Mouse (Mus musculus): Measurements from ENCODE around the gene Ndufa10. TPM values are rescaled to one million over a fixed set of nuclear protein-coding genes. Genes with fewer than 3 reads are reported as not detected.

The Ndufa10 gene
- polyA plus RNA-seq, 1 experiment from 2014 or later = 684 TPM

DNA sequence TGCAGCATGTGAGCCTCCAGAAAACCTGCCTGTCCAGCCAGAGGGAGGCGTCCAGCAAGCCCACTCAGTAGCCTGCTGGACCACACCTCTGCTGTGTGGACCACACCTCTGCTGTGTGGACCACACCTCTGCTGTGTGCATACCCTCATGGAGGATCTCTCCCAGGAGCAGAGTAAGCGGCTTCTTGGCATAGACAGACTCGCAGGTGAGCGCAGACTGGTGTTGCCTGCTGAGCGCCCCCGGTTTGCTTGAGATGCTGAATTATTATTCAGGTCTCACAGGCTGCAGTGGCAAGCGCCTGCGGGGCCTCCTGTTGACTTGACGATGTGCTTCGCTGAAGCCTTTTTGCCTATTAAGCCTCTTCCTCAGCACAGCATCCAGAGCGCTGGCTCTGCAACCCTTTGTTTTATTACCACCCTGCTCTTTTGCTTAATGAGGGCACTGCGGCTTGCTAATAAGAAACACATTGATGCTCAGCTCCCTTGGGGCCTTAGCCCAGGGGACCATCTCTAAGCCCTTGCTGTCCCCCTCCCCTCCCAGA is 76.1 kb downstream of the Ndufa10 start:
- no peaks in the 10 kb centered on the region for H3K9me3 ChIP-seq (replicated peaks; ENCODE audit: control insufficient read depth, low read length)
- no peak overlapping the region for H3K4me3 ChIP-seq (ENCODE audit: low read length)
- H3K4me2 ChIP-seq (ENCODE audit: low read depth, low read length) = no peak overlapping the region
- H3K27me3 ChIP-seq (ENCODE audit: control insufficient read depth, insufficient read depth, low read length) = no peaks in the 10 kb centered on the region
- ATAC-seq (replicated peaks; ENCODE audit: extremely low read depth, insufficient read depth, low FRiP score) = no peak
- WGBS = 51% methylated on average over 12 of the region's 12 CpGs
- peaks cover 4% of the 10 kb centered on the region; the same call in 1 of the 2 replicates for H3K4me1 ChIP-seq (ENCODE audit: control insufficient read depth, insufficient read depth, low read length)
- H3K9ac ChIP-seq (ENCODE audit: low read length) = no peak overlapping the region
- H3K27ac ChIP-seq (ENCODE audit: low read length) = no peak overlapping the region
- no peaks in the 10 kb centered on the region for H3K36me3 ChIP-seq (ENCODE audit: control insufficient read depth, insufficient read depth)

DNA sequence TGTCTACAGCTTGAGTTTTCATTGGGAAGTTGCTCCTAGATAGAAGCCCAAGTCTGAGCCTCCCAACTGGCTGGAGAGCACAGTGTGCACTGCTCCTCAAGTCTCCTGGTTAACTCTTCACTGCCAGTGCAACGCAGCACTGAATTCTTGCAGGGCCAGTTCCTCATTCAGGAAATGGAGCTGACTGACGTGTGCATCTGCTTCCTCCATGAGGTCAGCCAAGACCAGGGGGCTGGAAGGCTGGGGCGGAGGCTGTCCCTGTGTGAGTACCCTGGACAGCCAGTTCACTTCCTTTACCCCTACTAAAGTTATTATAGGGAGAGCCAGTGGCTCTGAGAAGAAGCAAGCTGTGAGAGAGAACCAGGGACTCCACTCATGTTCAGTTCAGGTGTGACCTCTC is 79.4 kb downstream of the Ndufa10 start:
- H3K4me3 ChIP-seq (ENCODE audit: low read length) = no peak overlapping the region
- H3K4me2 ChIP-seq (ENCODE audit: low read depth, low read length) = no peak overlapping the region
- H3K9me3 ChIP-seq (replicated peaks; ENCODE audit: control insufficient read depth, low read length) = no peaks in the 10 kb centered on the region
- H3K9ac ChIP-seq (ENCODE audit: low read length) = no peak overlapping the region
- H3K4me1 ChIP-seq (ENCODE audit: control insufficient read depth, insufficient read depth, low read length) = peaks cover 7% of the 10 kb centered on the region; the same call in 1 of the 2 replicates
- no peak overlapping the region for H3K27ac ChIP-seq (ENCODE audit: low read length)
- WGBS = 51% methylated on average over 3 of the region's 3 CpGs
- no peaks in the 10 kb centered on the region for H3K27me3 ChIP-seq (ENCODE audit: control insufficient read depth, insufficient read depth, low read length)
- no peaks in the 10 kb centered on the region for H3K36me3 ChIP-seq (ENCODE audit: control insufficient read depth, insufficient read depth)
- ATAC-seq (replicated peaks; ENCODE audit: extremely low read depth, insufficient read depth, low FRiP score) = no peak

DNA sequence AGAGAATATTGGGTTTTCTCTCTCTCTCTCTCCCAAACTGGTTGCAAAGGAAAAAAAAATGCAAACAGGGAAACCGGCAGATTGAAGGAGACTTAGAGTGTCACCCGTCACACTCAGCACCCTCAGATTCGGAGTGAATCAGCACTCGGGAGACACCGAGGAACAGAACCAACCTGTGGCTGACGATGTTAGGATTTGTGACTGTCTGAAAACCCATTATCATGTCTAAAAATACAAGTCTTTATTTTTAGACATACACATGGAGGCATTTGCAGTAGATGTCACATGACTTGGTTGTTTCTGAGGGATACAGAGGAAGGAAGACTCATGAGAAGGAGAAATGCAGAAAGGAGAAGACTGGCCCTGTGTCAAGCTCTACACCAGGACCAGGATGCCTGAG is 80.5 kb downstream of the Ndufa10 start:
- H3K4me2 ChIP-seq (ENCODE audit: low read depth, low read length) = no peak overlapping the region
- H3K4me3 ChIP-seq (ENCODE audit: low read length) = no peak overlapping the region
- no peaks in the 10 kb centered on the region for H3K36me3 ChIP-seq (ENCODE audit: control insufficient read depth, insufficient read depth)
- WGBS = 41% methylated on average over 6 of the region's 6 CpGs
- H3K4me1 ChIP-seq (ENCODE audit: control insufficient read depth, insufficient read depth, low read length) = peaks cover 4% of the 10 kb centered on the region; the same call in 1 of the 2 replicates
- H3K9me3 ChIP-seq (replicated peaks; ENCODE audit: control insufficient read depth, low read length) = no peaks in the 10 kb centered on the region
- ATAC-seq (replicated peaks; ENCODE audit: extremely low read depth, insufficient read depth, low FRiP score) = no peak
- H3K27me3 ChIP-seq (ENCODE audit: control insufficient read depth, insufficient read depth, low read length) = no peaks in the 10 kb centered on the region
- no peak overlapping the region for H3K9ac ChIP-seq (ENCODE audit: low read length)
- no peak overlapping the region for H3K27ac ChIP-seq (ENCODE audit: low read length)

Small RNA genes lying within 50 kb of the gene (microRNA-seq; reads per million reads assigned to microRNA genes)
- 3.7 reads per million, percentile 14 among the genes with 10 or more reads in this experiment for gene Mir6900

Other genes starting within 250 kb of the Ndufa10 start
- not detected in 2 replicates for gene Olfr1416, start 11.3 kb upstream of the Ndufa10 start, polyA plus RNA-seq (2015; fragmentation: Nextera tagmentation; extraction: Ambion mirVana)
- not detected in 2 replicates for gene Olfr1415, start 22.2 kb upstream of the Ndufa10 start, polyA plus RNA-seq (2015; fragmentation: Nextera tagmentation; extraction: Ambion mirVana)
- not detected in 2 replicates for gene Olfr1414, start 44.8 kb upstream of the Ndufa10 start, polyA plus RNA-seq (2015; fragmentation: Nextera tagmentation; extraction: Ambion mirVana)
- gene Olfr1413, start 97.5 kb upstream of the Ndufa10 start, polyA plus RNA-seq (2015; fragmentation: Nextera tagmentation; extraction: Ambion mirVana) = not detected in 2 replicates
- not detected in 2 replicates for gene Olfr1412, start 111.9 kb upstream of the Ndufa10 start, polyA plus RNA-seq (2015; fragmentation: Nextera tagmentation; extraction: Ambion mirVana)
- not detected in 2 replicates for gene Olfr1411, start 120.6 kb upstream of the Ndufa10 start, polyA plus RNA-seq (2015; fragmentation: Nextera tagmentation; extraction: Ambion mirVana)
- gene Olfr1410, start 131.9 kb upstream of the Ndufa10 start, polyA plus RNA-seq (2015; fragmentation: Nextera tagmentation; extraction: Ambion mirVana) = not detected in 2 replicates
- not detected in 2 replicates for gene Olfr12, start 143.9 kb upstream of the Ndufa10 start, polyA plus RNA-seq (2015; fragmentation: Nextera tagmentation; extraction: Ambion mirVana)
- gene Cops9, start 168.1 kb upstream of the Ndufa10 start, polyA plus RNA-seq (2015; fragmentation: Nextera tagmentation; extraction: Ambion mirVana) = 342 and 383 TPM in 2 replicates
- 0.24 and 0.47 TPM in 2 replicates for gene Otos, start 175.0 kb upstream of the Ndufa10 start, polyA plus RNA-seq (2015; fragmentation: Nextera tagmentation; extraction: Ambion mirVana)

Data from heart, embryonic 16.5 days (tissue).